Mouse (Mus musculus) ovary, postnatal 14 days (tissue): ENCODE measurements around the gene Gm10382.
"Not testable (repeated sequence)": the region's sequence is repeated elsewhere in the genome, so short reads cannot be mapped to it uniquely, and the experiment has no call there.

Experiments
- DNase-seq: peaks from one replicate; pipeline ENCODE4 v3.0.0; 2022; ENCODE audit warnings: low spot score

Gene Gm10382

DNA sequence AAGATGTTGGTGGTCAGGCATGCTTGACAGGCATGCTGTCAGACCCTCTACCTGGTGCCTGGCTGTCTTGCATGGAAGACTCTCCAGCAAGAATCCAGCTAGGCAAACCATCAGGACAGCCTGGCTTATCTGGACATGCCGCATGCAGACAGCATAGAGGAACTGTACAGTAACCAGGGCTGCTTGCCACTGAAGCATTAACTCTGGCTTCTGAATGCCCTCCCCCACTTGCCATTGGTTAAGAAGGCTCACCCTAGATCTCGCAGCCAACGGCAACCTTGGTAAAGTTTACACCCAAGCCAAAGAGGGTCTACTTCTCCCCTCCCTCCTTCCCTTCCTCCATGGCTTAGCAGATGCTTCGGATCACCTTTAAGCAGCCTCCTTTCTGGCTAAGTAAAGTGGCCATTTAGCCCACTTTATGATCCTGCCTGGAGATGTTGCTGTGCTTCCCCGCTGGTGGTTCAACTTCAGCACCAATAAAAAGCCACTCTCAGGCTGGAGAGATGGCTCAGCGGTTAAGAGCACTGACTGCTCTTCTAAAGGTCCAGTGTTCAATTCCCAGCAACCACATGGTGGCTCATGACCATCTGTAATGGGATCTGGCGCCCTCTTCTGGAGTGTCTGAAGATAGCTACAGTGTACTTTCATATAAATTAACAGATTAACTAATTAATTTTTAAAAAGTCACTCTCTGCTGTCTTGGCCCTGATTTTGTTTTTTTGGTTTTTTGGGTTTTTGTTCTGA is 18.0 kb upstream of the Gm10382 start:
- no peak for DNase-seq

DNA sequence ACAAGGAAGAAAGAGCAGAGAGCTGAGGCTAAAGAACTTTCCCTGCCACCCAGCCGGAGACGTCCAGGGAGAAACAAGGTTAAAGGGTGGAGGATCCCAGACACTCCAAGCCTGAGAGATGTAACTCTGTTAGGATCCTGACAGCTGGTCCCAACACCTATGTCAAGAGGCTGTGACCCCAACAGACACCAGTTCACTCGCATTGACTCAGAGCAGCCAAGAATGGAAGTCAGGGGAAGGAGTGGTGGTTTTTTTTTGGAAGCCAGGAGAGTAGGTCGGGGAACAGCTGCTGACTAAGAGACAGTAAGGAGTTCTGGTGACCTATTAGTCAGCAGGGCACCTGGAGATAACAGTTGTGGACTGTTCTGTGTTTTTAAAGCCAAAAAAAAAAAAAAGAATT is 17.1 kb upstream of the Gm10382 start:
- DNase-seq: no peak

DNA sequence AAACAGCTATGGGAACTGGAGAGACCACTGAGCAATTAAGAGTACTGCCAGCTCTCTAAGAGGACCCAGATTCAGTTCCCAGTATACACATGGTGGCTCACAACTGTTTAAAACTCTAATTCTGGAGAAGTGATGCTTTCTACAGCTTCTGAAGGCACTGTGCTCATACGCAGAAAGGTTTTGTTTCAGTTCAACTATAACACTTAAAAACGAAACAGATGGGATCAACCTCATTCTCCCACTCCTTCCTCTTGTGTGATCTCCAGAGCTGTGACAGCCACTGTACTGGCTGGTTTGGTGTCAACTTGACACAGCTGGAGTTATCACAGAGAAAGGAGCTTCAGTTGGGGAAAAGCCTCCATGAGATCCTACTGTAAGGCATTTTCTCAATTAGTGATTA is 13.3 kb upstream of the Gm10382 start:
- DNase-seq: no peak

DNA sequence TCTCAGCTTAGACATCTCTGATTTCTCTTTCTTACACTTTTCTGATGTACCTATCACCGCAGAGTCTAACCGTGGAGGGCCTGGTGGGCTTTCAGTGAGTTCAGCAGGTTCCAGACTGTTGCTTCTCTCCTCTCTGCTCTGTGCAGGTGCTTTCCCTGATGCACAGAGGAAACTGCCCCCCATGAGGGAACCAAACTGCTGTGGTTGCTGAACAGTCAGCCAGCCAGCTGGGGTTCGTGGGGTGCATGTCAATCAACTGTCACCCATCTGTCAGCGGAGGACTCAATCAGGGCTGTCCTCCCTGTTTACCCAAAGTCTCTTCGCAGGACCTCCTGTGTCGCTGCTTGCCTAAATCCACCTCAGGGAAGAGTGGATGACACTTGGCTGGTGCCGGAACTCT is 11.9 kb upstream of the Gm10382 start:
- DNase-seq: no peak

DNA sequence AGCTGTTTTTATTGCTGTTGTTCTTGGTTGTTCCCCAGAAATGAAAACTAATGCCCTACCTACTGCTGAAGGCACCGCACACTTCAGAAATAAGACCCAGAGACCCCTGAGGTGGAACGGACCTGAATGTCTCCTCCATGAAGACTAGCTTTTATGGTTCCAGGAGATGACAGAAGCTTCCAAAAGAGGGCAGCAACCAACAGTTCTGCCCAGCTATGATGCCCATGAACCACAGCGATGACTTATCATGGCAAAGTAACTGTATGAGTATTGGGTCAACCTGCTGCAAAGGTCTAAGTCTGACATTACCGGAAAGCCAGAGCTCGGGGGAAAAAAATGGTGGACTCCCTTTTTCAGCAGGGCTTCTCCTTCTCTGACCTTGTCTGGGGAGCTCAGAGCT is 10.2 kb upstream of the Gm10382 start:
- no peak for DNase-seq

DNA sequence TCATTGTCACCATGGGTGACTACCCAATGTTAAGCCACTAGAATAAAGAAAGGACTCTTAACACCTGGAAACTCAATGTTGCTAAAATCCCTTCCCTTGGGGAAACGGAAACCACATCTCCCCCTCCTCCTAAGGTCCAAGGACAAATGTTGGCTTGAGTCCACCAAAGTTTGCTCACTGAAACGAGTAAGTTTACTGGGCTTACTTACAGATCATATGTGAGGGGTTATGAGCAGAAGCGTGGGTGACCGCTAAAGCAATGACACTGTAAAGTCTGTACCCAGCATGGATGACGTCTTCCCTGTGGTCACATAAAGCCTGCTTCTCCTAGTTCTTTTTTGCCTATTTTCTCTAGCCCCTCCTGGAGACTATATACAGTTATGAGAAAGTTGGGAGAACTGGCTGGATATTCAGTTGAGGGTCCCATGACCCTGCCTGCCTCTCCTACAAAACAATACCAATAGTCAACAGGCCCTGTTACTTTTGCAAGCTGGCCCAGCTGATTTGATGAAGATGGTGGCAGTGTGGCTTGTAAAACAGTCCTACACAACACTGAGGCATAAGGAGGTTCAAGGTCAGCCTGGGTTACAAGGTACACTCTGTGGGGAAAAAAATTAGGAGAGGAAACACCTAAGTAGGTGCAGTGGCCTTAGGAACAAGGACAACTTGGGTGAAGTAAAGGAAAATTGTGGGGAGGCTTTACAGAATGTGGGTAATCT is 7.0 kb upstream of the Gm10382 start:
- no peak for DNase-seq

DNA sequence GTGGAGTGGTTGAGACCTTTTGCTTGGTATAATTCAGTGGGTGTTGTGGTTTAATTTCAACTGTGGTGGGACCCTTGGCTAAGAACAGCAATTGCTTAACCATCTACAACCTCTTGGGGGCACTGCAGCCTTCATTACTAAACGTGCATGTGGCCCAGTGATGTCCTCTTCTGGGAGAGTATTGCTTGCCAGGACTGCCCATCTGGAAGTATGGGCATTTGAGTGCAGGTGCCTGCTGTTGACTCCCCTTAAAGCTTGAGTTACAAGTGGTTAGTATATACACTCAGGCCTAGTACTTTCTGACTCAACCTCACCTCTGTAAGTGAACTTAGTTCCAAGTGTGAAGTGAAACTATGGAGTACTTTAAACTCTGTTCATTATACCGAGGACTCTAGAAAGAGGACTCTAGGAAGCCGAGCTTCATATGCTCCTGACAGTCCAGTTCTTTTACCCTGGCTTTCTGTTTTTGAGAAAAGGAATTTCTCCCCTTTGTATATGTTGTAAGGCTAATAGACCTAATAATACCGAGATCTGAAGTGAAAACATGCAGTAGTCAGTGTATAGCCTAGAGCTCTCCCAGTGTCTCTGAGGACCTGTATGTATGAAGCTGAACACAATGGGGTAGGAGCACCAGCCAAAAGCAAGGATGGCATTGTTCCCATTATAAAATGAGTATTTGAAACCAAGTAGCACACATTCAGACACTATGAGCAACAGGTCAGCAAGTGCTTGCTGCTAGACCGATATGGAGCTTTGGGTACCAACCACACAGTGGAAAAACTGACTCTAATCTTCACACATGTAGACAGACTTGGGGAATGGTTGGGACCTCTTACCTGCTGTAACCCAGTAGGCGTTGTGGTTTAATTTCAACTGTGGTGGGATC is 6.2 kb upstream of the Gm10382 start:
- no peak for DNase-seq

DNA sequence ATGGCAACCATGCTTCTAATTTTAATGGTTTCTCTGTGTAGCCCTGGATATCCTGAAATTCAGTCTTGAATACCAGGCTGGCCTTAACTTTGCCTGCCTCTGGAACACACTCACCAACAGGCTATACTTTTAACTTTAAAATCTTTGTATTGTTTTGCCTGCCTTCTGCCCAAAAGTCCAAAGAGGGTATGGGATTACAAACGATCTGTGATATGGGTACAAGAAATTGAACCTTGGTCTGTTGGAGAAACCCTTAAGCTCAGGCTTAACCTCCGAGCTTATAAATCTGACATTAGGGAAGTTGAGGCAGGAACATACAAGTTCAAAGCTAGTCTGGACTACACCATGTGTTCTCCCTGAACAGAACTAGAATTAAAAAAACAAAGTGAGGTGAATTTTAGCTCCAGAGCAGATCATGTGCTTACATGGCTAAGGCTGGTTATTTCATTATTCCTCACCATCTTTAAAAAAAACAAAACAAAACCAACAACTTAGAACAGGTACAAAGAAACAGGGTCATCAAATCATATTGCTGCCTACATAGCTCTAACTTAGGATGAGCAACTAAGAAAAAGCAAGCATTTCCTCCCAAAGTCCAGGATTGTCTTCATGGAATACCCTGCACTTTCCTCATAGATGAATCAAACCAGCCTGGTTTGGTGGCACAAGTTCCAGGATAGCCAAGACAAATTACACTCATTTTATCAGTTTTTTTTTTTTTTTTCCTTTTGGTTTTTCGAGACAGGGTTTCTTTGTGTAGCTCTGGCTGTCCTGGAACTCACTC is 5.3 kb upstream of the Gm10382 start:
- no peak for DNase-seq

DNA sequence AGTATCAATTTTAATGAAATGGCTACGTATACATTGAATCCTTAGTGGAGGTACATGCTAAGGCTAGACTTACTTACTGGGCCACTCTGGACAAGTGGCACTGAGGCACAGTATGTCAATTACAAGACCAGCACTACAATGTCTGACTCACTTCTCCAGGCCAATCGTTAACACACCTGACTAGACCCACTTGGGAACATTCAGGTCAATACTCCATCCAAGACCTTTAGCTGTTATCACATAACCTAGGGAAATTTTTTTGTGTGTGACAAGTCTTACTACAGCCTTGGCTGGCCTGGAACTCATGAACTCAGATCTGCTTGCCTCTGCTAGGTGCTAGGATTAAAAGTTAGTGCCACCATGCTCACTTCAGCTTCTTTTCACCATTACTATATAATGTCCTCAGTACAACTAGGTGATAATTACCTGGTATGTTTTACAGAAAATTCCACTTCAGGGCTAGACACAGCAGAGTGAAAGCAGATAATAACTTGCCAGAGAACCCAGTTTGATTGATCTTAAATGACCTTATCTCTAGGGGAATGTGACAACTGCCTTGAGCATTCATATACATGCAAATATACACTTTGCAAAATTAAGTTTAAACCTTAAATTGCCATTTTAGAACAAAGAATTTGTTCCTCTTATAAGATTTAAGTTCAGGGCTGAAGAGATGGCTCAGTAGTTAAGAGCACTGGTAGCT is 4.5 kb upstream of the Gm10382 start:
- no peak for DNase-seq

DNA sequence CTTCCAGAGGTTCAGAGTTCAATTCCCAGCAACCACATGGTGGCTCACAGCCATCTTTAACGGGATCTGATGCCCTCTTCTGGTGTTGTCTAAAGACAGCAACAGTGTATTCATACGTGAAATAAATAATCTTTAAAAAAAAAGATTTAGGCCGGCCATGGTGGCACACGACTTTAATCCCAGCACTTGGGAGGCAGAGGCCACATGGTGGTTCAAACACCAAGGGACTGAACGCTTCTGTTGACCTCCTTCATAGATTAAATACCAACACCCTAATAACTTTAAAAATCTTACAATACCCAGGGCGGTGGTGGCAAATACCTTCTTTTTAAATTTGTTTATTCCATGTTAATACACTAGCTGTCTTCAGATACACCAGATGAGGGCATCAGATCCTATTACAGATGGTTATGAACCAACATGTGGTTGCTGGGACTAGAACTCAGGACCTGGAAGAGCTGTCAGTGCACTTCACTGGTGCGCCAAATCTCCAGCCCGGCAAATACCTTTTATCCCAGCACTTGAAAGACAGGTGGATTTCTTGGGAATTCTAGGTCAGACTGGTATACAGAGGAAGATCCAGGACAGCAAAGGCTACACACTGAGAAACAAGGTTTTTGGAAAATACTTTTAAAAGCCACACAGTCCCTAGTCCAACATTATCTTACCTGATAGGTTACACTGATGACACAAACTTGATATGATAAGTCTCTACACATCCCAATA is 3.7 kb upstream of the Gm10382 start:
- DNase-seq: no peak

DNA sequence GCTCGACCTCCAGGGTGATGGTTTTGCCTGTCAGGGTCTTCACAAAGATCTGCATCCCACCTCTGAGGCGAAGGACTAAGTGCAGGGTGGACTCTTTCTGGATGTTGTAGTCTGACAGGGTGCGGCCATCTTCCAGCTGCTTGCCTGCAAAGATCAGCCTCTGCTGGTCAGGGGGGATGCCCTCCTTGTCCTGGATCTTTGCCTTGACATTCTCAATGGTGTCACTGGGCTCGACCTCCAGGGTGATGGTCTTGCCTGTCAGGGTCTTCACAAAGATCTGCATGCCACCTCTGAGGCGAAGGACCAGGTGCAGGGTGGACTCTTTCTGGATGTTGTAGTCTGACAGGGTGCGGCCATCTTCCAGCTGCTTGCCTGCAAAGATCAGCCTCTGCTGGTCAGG is 1.8 kb upstream of the Gm10382 start:
- not testable (repeated sequence) for DNase-seq

DNA sequence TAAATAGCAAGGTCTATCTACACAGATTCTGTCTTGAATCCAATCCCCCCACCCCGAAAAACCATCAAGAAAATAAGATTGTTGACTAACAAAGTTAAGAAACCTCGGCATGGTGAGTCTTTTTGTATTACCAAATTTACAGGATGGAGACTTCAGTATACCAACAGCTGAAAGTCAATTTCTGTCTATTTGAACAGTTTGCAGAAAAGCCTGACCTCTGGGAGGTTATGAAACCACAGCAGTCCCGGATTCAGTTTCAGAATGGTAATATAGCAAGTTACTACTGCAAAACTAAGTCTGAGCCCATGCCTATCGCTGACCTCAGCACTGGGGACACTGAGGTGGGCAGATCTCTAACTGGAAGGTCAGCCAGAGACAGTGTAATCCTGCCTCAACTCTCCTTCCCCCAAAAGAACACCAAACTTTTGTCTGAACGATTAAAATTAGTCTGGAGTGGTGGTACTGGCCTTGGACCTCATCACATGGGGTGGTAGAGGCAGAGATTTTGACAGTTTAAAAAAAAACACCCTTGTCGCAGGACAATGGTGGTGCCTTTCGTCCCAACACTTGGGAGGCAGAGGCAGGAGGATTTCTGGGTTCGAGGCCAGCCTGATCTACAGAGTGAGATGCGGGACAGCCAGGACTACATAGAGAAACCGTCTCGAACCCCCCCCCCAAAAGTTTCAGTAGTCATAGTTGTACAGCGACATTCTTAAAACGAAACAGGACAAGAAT is 597 bp upstream of the Gm10382 start:
- DNase-seq: no peak

DNA sequence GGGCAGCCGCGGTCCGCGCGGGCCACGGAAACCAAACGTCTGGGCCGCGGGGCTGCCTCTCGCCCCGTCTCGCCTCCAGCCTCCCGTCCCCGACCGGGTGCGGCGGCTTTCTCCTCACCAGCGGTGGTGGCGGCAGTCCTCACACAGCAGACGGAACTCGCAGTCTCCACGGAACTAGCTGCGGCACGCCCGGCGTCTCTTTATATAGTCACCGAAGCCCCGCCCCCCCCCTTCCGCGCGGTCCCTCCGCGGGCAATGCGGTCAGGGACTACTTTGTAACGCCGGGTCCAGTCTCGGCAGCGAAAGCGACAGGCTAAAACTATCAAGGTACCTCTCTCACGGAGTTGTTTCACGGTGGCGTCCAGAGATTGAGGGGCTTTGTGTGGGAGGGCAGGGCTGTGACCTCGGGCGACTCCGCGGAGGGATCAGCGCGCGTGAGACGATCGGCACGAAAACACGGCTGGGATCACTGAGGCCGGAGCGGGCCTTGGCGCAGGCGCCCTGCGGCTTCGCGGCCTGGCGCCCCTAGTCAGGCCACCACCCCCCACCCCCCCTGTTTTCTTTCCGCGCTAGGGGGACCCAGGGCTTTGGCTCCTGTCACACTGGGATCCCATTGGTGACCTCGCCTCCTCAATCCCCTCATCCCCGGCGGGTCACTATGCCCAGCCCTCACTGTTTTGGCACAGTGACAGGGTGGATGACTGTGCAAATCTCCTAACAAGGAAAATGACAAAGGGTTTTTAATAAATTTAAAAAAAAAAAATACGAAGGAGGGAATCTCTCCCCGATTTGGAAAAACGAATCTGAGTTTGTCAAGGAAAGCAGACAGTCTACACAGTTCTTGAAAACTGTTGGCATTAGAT is 688 bp downstream of the Gm10382 start, which contains the start of gene Ubc:
Gene Ubc (minus strand): TSS at position 624 of the 863 bp plus-strand sequence.
- DNase-seq: peak; percentile 86

DNA sequence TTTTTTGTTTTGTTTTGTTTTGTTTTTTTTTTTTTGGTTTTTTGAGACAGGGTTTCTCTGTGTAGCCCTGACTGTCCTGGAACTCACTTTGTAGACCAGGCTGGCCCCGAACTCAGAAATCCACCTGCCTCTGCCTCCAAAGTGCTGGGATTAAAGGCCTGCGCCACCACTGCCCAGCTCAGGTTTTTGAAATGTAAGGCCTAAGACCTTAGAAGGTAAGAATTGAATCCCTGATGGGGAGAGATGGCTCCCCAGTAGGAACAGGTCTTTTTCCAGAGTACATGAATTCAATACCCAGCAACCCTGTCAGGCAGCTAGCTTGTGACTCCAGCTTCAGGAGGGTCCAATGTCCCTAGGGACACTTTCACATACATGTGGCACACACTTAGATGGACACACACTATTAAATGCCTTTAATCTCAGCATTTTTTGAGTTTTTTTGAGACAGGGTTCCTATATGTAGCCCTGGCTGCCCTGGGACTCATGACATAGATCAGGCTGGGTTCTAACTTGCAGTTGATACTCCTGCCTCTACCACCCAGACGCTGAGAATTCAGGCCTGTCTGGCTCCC is 1.9 kb downstream of the Gm10382 start:
- no peak for DNase-seq

DNA sequence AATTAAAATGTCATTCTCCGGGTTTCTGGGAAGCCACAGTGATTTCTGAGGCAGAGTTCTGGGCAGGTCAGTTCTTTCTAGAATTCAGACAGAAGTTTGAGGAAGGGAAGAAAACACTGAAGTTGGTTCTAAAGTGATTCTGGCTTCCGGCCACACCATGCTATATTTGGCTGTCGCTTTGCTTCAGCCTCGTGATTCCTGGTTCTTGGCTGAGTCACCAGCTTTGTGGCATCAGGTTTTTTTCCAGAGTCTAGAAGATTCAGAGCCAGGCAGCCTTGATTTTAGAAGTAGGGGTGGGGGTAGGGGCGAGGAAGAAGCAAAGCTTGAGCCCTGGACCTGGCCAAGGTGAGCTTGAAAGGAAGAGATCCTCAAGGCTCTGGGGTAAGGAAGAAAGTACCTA is 2.5 kb downstream of the Gm10382 start:
- DNase-seq: no peak

DNA sequence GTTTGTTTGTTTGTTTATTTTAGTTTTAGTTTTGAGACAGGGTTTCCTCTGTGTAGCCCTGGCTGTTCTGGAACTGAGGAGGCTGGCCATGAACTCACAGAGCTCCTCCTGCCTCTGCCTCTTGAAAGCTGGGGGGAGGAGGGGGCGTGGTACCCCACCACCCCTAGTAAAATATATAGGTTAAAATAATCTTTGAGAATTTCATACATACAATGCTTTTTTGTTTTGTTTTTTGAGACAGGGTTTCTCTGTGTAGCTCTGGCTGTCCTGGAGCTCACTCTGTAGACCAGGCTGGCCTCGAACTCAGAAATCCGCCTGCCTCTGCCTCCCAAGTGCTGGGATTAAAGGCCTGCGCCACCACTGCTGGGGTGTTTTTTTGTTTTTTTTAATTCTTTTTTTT is 3.1 kb downstream of the Gm10382 start:
- not testable (repeated sequence) for DNase-seq

DNA sequence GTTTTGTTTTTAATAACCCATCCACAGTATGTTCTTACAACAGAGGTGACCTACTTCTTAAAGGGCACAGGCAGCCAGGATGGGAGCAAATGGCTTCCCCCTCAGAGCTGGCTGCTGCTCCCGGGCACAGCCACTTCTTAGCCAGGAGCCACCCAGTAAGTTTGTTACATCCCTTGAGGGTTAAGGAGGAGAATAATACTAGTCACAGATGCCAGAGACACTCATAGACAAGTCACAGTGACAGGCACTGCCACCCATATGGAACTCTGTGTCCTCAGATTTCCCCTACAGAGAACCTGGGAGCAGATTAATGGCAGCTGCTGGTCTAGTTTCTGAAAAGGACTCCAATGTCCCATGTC is 3.5 kb downstream of the Gm10382 start:
- no peak for DNase-seq

DNA sequence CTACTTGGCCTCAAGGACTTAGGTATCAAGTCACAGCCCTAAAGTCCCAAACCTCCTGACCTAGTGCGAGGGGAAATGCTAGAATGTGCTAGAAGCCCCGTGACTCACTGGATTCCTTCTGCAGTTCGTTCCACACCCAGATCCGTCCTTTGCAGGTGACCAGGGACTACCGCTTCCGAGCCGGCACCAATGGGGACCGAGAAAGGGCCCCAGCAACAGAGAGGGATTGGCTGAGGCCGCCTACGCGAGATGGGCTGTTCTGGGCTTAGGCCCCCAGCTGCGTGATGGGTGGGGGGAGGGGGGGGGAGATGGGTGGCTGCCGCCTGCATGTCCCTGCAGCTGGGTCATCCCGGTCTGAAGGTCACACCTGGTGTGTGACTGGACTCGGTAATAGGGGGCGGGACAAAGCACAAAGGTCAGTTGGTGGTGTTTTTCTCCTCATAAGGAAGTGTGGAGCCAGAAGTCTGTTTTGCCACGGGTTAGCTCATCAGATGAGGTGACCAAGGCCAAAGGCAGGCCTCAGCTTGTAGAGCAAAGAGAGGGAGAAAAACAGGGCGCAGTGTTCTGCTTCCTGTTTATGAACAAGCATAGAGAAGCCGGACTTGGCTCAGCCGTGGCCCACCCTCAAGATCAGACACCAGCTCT is 4.0 kb downstream of the Gm10382 start:
- DNase-seq: peak; percentile 86
